Mouse (Mus musculus) heart, embryonic 11.5 days (tissue): Measurements from ENCODE around the gene Efna2. TPM values are rescaled to one million over a fixed set of nuclear protein-coding genes. Genes with fewer than 3 reads are reported as not detected.
A peak's percentile ranks its signal among the peaks of the same experiment; 100 is the strongest.

Experiments used
- ATAC-seq: fragments of 200-750 bp; cut with Nextera tagmentation; replicated peaks from 2 replicates; pipeline ENCODE4 v1.8.0; 2017; ENCODE audit warnings: moderate library complexity; ENCODE audit not compliant: insufficient number of reproducible peaks, low FRiP score, low TSS enrichment
- H3K27ac ChIP-seq: fragments of 300-500 bp; sonication (generic); 2 replicates; pipeline ENCODE4 v1.5.1; 2014; ENCODE audit warnings: mild to moderate bottlenecking, low read depth, low read length
- H3K27me3 ChIP-seq: fragments of 300-500 bp; sonication (generic); 2 replicates; pipeline ENCODE4 v1.6.1; 2014; ENCODE audit warnings: mild to moderate bottlenecking, low read length, mixed read lengths; ENCODE audit not compliant: control insufficient read depth, insufficient read depth
- H3K36me3 ChIP-seq: fragments of 300-500 bp; sonication (generic); 2 replicates; pipeline ENCODE4 v1.6.1; 2014; ENCODE audit warnings: mild to moderate bottlenecking, low read length, moderate library complexity, mixed read lengths; ENCODE audit not compliant: control insufficient read depth, insufficient read depth
- H3K4me1 ChIP-seq: fragments of 300-500 bp; sonication (generic); 2 replicates; pipeline ENCODE4 v1.6.1; 2014; ENCODE audit warnings: low read length; ENCODE audit not compliant: control insufficient read depth, insufficient read depth
- H3K4me2 ChIP-seq: fragments of 300-500 bp; sonication (generic); 2 replicates; pipeline ENCODE4 v1.6.1; 2014; ENCODE audit warnings: mild to moderate bottlenecking, moderate library complexity
- H3K4me3 ChIP-seq: fragments of 300-500 bp; sonication (generic); 2 replicates; pipeline ENCODE4 v1.5.1; 2014; ENCODE audit warnings: low read depth, low read length
- H3K9ac ChIP-seq: fragments of 300-500 bp; sonication (generic); 2 replicates; pipeline ENCODE4 v1.6.1; 2014; ENCODE audit warnings: mild to moderate bottlenecking, low read depth, low read length, moderate library complexity
- H3K9me3 ChIP-seq: fragments of 300-500 bp; sonication (generic); replicated peaks from 2 replicates; pipeline ENCODE4 v1.6.1; 2016; ENCODE audit warnings: low read length; ENCODE audit not compliant: control insufficient read depth
- WGBS: fragments of 180-500 bp; shearing (Covaris S2); extraction: QIAGEN DNeasy Blood & Tissue Kit; methylation state at CpG from one replicate; pipeline ENCODE4 v1.1.7; 2014; ENCODE audit not compliant: insufficient replicate concordance; 5-methylcytosine and 5-hydroxymethylcytosine counted together
- polyA plus RNA-seq: library from polyadenylated mRNA; unstranded; fragments of >200 nt; fragmentation: Nextera tagmentation; extraction: Ambion mirVana; gene quantifications from 2 replicates; pipeline ENCODE4 v1.2.1, GENCODE M21; 2014

Gene Efna2
- polyA plus RNA-seq, 1 experiment from 2014 or later, result 13.9 TPM

GRCm38 (mm10) chr10:80140666-80141035 is 38.6 kb upstream of the Efna2 start, which contains the start of gene Cbarp:
Gene Cbarp, minus strand, starts transcription at chr10:80140835.
- Histone ChIP-seq H3K9ac (peak within 1 kb of the TSS; percentile 93), H3K27ac (peak within 1 kb of the TSS; percentile 74), H3K27me3 (peaks cover 23% of the 10 kb centered on the region), H3K9me3 (no peaks in the 10 kb centered on the region), H3K4me3 (peak within 1 kb of the TSS; percentile 84), H3K4me1 (peaks cover 37% of the 10 kb centered on the region), H3K4me2 (peak within 1 kb of the TSS; percentile 97), H3K36me3 (peaks cover 16% of the 10 kb centered on the region)
- 67% methylated on average over 10 of the region's 10 CpGs for WGBS
- no peak for ATAC-seq

- Histone ChIP-seq H3K9ac (peak overlapping the region; percentile 73), H3K4me3 (peak overlapping the region; percentile 84), H3K9me3 (no peaks in the 10 kb centered on the region), H3K36me3 (peaks cover 21% of the 10 kb centered on the region), H3K4me1 (peaks cover 43% of the 10 kb centered on the region), H3K27me3 (peaks cover 21% of the 10 kb centered on the region), H3K27ac (peak overlapping the region; percentile 74), H3K4me2 (peak overlapping the region; percentile 94)
- peak; percentile 72 for ATAC-seq
- under 1% methylated on average over 29 of the region's 29 CpGs for WGBS
Observed at GRCm38 (mm10) chr10:80141243-80141642, 38.0 kb upstream of the Efna2 start.

- peak overlapping the region; percentile 82 for H3K27ac ChIP-seq
- WGBS, result under 1% methylated on average over 43 of the region's 43 CpGs
Observed at GRCm38 (mm10) chr10:80141786-80142529, 37.3 kb upstream of the Efna2 start.

GRCm38 (mm10) chr10:80142530-80142925 is 36.8 kb upstream of the Efna2 start:
- H3K4me3 ChIP-seq, result peak overlapping the region; percentile 84
- peak overlapping the region; percentile 94 for H3K4me2 ChIP-seq
- WGBS, result under 1% methylated on average over 15 of the region's 15 CpGs
- H3K4me1 ChIP-seq, result peaks cover 46% of the 10 kb centered on the region
- H3K36me3 ChIP-seq, result peaks cover 23% of the 10 kb centered on the region
- ATAC-seq, result no peak
- H3K9me3 ChIP-seq, result no peaks in the 10 kb centered on the region
- peak overlapping the region; percentile 82 for H3K27ac ChIP-seq
- H3K9ac ChIP-seq, result peak overlapping the region; percentile 93
- peaks cover 8% of the 10 kb centered on the region for H3K27me3 ChIP-seq

More at GRCm38 (mm10) chr10:80141786-80142529, 37.3 kb upstream of the Efna2 start:
- H3K36me3 ChIP-seq, result peaks cover 23% of the 10 kb centered on the region
- peaks cover 14% of the 10 kb centered on the region for H3K27me3 ChIP-seq
- H3K4me3 ChIP-seq, result peak overlapping the region; percentile 84
- H3K9ac ChIP-seq, result peak overlapping the region; percentile 93
- no peaks in the 10 kb centered on the region for H3K9me3 ChIP-seq
- peak; percentile 78 for ATAC-seq
- peak overlapping the region; percentile 94 for H3K4me2 ChIP-seq
- H3K4me1 ChIP-seq, result peaks cover 44% of the 10 kb centered on the region

GRCm38 (mm10) chr10:80143664-80144063 is 35.6 kb upstream of the Efna2 start:
- Histone ChIP-seq H3K36me3 (peaks cover 23% of the 10 kb centered on the region), H3K9me3 (no peaks in the 10 kb centered on the region), H3K4me2 (peak overlapping the region; percentile 94; the same call in 1 of the 2 replicates), H3K4me1 (peaks cover 40% of the 10 kb centered on the region), H3K4me3 (peak overlapping the region; percentile 18), H3K27ac (no peak overlapping the region), H3K9ac (0 out of 2 replicates have a peak overlapping the region, but pooled peaks have one; percentile 16), H3K27me3 (no peaks in the 10 kb centered on the region)
- ATAC-seq, result no peak
- WGBS, result 91% methylated on average over 7 of the region's 7 CpGs

GRCm38 (mm10) chr10:80144159-80144558 is 35.1 kb upstream of the Efna2 start:
- Histone ChIP-seq H3K9ac (peak overlapping the region; percentile 3; the same call in 1 of the 2 replicates), H3K27me3 (no peaks in the 10 kb centered on the region), H3K27ac (no peak overlapping the region), H3K36me3 (peaks cover 23% of the 10 kb centered on the region), H3K4me2 (no peak overlapping the region), H3K4me3 (no peak overlapping the region), H3K4me1 (peaks cover 40% of the 10 kb centered on the region), H3K9me3 (no peaks in the 10 kb centered on the region)
- ATAC-seq, result no peak
- WGBS, result 94% methylated on average over 12 of the region's 12 CpGs

DNA sequence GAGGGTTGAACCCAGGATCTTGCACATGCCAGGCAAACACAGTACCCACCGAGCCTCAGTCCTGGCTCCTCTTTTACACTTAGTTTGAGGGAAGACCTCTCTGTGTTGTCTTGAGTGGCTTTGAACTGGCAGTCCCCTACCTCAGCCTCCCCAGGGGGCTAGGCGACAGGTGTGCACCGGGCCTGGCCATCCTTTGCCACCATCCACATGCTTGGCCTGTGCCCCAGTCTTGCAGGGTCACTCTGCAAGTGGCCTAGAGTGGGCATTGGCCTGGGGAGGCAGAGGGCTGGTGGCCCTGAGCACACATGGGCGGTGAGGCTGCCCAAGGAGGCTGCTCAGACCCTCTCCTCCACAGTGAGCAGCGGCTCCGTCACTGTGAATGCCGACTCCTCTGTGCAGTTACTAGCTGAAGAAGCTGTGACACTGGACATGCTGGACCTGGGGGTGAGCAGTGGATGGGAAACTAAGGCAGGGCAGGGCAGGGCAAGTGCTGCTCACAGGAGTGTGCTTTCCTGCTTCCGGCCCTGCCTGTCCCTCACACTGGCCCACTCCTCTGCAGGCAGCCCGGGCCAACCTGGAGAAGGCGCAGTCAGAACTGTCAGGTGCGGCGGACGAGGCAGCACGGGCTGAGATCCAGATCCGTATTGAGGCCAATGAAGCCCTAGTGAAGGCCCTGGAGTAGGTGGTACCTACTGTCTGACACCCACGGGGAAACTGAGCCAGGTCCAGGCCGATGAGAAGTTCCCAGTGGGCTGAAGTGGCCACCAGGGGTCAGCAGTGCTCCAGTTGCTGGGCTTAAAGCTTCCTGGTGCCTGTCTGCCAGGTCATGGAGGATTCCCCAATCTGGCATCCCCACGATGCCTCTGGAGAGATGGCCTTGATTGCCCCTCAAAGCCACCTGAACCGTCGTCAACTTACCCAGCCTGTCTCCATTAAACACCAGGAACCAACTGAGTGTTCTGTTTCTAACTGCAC is 34.1 kb upstream of the Efna2 start:
- H3K27me3 ChIP-seq, result no peaks in the 10 kb centered on the region
- H3K9ac ChIP-seq, result peak overlapping the region; percentile 3
- 74% methylated on average over 20 of the region's 20 CpGs for WGBS
- peak overlapping the region; percentile 99; the same call in 1 of the 2 replicates for H3K27ac ChIP-seq
- H3K4me1 ChIP-seq, result peaks cover 40% of the 10 kb centered on the region
- no peaks in the 10 kb centered on the region for H3K9me3 ChIP-seq
- peaks cover 23% of the 10 kb centered on the region for H3K36me3 ChIP-seq
- H3K4me3 ChIP-seq, result peak overlapping the region; percentile 8; the same call in 1 of the 2 replicates
- no peak for ATAC-seq
- H3K4me2 ChIP-seq, result peak overlapping the region; percentile 18

DNA sequence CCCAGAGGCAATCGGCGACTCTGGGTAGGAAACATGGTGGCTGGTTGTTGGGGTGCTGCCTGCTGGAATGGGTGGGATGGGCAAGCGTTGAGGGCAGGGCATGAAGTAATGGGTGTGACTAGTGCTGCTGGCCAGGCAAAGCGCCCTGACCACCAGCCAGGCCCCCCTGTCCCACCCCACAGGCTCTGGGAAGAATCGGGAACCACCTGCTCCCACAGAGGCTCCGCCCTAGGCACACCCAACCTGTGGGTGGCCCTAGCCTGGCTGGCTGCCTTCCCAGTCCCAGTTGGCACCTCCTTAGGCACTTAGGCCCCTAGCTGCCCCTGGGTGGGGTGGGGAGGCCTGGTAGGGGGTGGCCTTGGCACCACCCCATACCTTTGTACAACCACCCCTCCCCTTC is 33.4 kb upstream of the Efna2 start:
- Histone ChIP-seq H3K27me3 (no peaks in the 10 kb centered on the region), H3K4me2 (peak overlapping the region; percentile 18), H3K36me3 (peaks cover 23% of the 10 kb centered on the region), H3K9me3 (no peaks in the 10 kb centered on the region), H3K4me3 (peak overlapping the region; percentile 8; the same call in 1 of the 2 replicates), H3K27ac (peak overlapping the region; percentile 99), H3K4me1 (peaks cover 40% of the 10 kb centered on the region), H3K9ac (peak overlapping the region; percentile 63)
- 80% methylated on average over 6 of the region's 6 CpGs for WGBS
- no peak for ATAC-seq
